Mouse (Mus musculus) embryo, embryonic 9.5 days (tissue): Measurements from ENCODE around the gene Map4k3.

Experiments used
- DNase-seq: peaks from one replicate; pipeline ENCODE4 v3.0.0-alpha.2; 2017; ENCODE audit errors: extremely low spot score

The Map4k3 gene

DNA sequence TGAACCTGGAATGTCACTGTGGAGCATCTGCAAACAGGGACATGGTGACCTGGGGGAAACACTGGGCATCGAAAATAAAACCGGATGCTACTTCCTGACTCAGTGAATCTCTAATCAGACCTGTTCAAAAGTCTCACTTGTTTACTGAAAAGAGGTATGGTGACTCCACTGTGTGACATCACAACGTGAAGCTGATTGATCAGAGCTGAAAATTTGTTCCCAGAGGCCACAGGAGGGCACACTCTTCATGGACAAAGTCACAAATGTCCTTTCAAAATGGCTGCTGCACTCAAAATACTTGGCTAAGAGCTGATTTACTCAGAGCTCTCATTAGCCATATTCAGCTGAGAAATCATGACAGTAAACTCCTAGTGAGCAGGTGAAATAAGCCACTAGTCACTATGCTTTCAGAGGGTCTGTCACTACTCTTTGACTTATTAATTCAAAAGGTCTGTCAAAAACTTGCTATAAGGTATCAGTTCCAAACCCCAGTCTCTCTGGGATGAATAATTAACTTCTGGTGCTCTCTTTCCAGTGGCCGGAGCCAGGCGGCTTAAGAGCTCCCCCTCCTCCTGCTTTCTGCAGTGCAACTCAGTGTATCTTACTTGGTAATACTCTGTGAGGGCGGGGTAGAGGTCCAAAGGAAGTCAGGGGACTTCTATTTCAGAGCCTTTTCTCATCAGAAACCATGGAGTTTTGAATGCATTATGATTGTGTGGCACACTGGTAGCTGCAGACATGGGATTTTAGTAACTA, 44.3 kb downstream of the Map4k3 start:
- peak; percentile 22 for DNase-seq

DNA sequence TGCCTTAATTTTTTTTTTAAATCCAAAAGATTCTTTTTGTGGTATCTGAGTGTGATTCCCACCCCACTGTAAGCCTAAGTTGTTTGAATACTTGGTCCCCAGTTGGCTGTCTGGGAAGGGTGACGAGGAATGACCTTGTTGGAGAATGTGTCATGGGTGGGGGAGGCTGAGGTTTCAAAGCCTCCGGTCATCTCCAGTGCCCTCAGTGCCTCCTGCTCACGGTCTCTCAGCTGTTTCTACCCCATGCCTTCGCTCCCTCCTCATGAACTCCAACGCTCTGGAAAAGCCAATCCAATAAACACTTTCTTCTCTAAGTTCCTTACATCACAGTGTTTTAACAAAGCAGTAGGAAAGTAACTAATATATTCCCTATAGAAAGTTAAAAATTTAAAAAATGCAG, 45.2 kb downstream of the Map4k3 start:
- DNase-seq = no peak

DNA sequence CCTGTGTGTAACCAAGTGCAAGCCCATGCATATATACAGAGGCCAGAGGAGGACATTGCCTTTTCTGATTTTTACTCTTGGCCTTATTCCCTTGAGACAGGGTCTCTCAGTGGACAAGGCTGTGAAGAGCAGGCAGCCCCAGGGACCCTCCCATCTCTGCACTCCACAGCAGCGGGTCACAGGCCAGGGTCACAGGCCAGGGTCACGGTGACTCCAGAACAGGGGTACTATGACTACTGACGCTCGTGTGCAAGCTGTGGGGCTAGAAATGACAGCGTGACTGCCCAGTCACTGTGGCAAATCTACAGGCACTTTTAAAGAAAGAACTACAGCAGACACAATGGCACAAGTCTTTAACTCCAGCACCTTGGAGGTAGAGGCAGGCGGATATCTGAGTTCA, 50.1 kb downstream of the Map4k3 start:
- peak; percentile 12 for DNase-seq

DNA sequence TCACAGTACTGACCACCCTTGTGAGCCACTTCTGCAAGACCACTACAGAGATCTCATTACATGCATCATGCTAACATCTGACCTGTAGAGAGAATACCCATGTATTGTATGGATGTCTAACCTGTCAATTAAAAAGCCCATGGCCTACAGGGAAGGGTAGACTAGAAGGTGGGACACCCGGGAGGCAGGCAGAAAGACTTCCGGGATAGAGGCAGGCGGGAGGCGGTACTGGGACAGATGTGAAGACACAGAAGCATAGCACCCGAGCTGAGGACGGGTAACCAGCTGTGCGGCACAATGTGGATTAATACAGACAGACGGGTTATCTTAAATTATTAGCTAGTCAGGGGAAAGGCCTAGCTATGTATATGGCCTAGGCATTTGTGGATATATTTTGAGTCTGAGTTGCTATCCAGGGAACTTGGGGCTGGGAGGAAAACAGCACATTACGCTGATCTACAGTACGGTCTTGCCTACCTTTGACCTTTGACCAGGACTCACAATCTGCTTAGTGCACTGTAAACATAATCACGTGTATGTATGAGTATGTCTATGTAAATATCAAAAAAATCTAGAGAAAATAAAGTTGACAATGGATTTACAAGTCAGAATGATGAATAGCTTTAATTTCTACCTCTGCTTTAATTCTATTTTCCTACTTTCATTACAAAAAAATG, 51.3 kb downstream of the Map4k3 start:
- DNase-seq = no peak

DNA sequence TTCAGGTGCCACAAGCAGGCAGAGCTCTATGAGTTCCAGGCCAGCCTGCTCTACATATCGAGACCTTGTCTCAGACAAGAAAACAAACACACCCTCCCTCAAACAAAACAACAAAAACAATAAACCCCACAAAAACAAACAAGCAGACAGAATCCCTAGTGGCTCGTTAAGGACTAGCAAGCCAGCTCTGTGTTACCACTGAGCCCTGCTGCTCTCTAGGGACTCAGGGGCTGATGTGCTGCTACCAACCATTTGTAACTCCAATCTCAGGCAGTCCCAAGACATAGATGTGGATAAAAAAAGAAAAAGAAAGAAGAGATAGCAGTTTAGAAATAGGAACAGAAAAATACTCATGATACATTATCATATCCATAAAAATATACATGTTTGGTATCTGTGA, 52.1 kb downstream of the Map4k3 start:
- DNase-seq = no peak

DNA sequence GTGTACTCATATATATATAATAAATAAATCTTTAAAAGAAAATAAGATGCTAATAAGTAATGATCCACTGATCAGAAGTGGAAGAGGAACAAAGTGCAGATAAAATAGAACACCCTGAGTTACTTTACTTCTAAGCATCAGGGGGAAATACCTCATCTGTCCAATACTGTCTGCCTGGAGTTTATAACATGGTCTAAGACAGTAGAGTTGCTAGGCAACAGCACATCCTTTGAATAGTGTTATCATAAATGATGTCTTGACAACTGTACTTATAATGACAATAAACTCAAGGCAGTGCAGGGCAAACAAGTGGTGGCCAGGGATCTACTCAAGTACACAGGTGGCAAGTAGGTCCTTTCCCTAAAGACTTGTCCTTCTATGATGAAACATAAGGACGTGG, 57.9 kb downstream of the Map4k3 start:
- no peak for DNase-seq

DNA sequence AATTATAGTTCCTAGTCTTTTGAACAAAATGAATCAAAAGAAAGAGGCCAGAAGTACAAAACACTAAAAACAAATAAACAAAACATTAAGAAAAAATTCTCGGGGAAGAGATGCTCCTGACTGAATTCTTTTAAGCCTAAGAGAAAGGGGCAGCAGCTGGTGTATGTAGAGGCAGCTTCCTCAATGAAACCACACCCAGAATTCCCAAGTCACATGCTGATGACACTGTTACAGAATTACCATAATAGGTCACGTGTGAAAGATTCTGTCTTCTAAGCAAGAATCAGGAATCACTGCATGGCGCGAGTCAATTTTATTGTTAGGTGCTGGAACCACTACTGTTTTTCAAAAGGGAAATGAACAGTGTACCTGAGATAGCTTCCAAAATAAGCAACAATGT, 64.7 kb downstream of the Map4k3 start:
- DNase-seq = no peak

DNA sequence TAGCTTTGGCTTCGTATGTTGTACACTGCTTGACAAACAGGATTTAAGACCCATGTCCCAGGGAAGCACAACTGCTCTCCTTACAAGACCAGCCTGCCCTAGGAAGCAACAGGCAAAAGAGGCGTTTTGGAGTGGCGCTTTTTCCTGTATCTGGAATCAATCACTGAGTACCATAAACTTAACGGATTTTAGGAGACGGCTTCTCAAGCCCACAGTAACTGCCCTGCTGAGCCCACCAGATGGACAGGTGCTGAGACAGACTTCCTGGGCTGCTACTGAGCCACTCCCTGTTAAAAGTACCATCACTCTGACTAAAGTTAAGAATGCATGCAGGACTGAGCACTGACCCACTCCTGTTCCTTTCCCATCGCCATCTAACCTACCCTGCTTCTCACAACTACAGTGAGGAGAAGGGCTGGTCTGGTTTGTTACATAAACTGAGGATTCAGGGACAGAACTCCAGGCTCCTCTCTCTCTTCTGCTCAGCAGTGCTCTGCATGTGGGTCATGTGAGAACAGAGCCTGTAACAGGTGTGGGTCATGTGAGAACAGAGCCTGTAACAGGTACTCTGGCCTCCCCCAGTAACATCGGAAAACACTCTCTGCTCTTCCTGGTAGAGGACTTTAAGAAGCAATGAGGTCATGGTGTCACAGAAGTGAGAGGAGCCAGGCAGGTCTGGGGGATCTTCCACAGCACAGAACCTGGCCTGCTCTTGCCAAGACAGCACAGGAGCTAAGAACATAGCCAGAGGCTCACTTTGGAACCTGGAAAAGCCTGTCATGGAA, 65.3 kb downstream of the Map4k3 start:
- no peak for DNase-seq

DNA sequence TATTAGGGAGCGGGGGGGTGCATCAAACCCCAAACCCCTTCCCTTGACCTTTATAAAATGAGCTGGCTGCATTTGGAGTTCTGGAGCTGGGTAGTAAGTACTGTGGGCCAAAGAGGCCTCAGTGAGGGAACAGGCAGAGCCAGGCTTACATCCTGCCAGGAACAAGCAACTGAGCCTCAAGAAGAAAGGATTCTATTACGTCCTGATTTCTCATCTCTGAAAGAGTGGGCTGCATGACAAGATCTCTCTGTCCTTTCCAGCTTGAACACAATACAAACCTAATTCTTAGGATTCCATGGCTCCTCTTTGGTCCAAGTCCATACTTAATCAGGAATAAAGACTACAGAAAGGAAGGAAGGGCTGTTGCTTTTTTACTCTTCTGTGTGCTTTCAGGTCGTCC, 66.4 kb downstream of the Map4k3 start:
- DNase-seq = no peak

DNA sequence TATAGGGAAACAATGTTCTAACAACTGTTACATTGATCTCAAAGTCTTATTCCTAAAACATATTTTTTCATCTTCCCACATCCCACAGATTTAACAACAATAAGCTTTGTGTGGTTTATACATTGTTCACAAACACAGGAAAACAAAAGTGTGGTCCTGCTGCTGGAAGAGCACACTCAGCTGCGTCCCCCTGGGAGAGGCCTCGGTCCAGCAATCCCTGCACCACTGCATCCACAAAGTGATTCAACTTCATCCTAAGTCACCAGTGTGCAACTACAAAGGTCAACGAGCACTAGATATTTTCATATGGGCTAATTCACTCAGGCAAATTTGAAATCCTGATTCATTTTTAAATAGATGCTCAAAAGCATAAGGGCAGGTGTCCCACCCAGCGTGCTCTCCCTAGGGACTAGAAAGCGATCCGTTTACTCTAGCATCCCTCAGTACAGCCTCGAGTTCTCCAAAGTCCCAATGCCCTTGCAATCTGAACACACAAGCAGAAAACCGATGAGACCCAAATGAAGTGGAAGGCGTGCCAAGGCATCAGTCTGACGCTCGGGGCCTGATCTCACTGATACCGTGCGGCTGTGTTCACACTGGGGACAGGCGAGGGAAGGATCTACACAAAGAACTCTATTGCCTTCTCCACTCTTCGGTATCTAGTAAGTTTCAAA, 67.4 kb downstream of the Map4k3 start:
- DNase-seq = no peak

DNA sequence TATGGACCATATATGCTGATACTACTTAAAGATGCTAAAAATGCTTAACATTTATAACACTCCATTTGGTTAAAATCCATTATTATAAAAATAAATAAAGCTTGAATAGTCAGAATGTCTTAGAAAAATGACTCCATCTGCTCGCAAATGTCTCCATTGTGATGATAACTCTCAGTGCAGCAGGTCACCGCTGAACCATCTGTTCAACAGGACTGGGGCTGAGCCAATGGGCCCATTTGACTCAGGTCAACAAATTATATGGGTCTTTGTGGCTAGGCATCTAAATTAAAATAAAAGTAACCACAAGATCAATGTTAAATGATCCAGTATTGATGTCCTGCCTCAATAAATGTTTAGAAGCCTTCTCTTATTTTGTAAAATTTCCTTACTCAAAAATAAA, 68.1 kb downstream of the Map4k3 start:
- no peak for DNase-seq

DNA sequence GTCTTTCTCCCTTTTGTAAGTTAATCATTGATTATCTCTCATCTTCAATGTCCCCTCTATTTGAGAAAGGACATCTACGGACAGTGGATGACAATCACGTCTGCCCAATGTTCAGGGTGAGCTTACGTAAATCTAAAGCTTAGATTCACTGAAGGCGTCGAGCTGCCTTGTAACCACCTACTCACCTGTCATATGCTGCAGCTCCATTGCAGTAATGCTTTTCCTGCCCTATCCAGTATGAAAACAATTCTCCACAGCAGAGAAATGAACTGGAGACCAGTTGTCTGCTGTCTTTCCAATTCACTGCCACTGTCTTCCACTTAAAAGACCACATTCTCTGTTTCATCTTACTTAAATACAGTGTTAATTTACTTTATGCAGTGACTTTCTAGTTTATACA, 68.5 kb downstream of the Map4k3 start:
- DNase-seq = no peak

DNA sequence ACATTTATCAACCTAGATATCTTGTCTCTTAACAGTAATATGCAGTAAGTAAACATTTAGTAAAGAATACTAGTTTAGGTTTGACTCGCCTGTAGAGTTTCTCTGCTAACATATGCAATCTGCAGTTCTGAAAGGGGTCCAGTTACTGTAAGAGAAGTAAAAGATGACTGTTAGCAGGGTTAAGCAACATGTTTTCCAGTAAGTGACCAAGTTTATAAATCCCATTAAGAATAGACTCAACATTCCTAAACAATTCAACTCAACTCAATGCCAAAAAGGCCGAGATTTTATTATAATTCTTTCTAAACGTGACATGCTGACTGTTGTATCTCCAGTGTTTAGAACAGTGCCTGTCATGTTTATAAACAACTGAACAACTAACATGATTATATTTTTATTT, 74.0 kb downstream of the Map4k3 start:
- DNase-seq = no peak

DNA sequence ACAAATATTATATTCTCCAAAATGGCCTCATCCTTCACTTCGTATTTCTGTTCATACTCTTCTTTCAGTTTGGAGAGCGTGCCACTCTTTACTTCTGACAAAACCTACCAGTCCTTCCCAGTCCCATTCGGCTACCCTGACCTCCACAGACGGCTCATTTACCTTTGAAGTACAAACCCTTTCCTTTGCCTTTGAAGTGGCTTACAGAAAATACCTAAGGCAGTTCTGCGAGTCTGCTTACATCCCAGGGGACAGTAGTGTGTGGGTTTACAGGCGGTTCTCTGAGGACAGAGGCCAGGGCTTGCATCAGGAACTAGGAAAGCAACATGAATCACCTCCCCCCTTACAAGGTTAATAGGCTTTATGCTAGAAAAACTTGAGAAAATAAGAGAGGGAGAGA, 75.5 kb downstream of the Map4k3 start:
- no peak for DNase-seq

DNA sequence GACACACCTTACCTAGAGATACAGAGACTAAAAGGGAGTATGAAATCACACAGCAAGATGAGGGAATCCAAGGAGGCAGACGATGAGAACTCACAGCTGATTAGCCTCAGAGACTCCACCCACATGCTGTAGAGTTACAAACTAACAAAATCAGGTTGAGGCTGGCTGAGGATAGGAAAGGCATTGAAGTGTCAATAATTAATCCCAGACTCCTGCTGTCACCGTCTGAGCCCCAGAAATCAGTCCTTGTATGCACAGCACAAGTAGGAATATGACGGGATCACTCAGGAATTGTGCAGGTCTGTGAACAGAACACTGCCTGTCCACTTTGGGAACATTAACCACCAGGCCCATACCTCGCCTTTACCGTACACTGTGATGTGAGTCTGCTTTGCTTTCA, 81.4 kb downstream of the Map4k3 start:
- no peak for DNase-seq

DNA sequence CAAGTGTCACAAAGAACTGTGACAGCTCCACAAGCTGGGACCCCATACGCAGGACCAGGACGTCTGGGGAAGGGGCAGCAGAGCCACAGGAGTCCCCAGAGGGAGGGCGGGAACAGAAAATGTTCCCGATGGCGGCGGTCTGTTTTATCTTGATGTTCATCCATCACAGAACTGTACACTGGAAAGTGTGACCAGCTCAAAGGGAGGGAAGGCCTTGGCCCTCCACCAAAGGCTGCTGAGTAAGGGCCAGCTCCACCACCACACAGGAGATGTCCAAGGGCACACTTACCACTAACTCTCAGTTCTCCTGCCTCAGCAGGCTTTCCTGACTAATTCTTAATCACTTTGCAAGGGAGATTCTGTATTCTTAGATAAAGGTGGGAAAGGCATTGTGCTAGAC, 82.2 kb downstream of the Map4k3 start:
- no peak for DNase-seq

DNA sequence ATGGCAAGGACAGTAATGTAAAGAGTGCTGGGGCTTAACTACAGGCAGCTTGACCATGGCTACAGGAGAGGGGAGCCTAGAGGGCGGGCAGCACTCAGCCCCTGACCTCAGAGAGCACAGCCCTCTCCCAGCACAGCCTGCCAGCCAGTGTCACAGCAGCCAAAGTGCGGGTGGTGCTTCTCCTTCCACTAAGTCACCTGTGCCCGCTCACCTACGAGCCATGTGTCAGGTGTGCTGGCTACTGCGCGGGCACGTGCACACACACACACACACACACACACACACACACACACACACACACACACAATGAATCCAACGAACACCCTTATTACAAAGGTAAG, 82.6 kb downstream of the Map4k3 start:
- DNase-seq = no peak

DNA sequence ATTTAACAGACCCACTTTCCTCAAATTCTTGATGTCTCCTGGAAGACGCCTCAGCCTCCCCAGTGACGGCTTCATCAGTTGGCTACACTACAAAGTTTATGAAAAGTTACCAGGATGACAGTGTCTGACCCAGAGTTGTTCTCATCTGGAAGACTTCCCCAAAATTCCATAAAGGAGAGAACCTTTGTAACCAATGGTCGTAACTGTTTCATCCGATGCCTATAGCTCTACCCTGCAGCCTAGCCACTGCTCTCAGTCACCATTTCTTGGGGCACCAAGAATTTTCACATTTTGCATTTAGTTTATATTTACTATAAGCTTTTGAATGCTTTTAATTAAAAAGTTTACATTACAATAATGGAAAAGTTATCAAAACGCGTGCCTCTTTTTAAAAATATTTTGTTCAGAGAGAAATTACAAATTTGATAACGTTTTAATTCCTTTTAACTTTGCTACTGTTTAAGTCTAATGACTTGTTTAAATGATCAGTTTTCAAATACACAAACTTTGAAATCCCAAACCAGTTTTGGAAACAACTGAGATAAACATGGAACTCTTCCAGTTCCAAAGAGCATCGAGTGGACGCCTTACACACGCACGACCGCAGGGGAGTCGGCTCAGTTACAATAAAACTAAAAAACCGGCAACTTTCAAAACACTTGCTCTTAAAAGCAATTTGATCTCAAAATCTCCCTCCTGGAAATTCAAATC, 83.1 kb downstream of the Map4k3 start:
- no peak for DNase-seq

DNA sequence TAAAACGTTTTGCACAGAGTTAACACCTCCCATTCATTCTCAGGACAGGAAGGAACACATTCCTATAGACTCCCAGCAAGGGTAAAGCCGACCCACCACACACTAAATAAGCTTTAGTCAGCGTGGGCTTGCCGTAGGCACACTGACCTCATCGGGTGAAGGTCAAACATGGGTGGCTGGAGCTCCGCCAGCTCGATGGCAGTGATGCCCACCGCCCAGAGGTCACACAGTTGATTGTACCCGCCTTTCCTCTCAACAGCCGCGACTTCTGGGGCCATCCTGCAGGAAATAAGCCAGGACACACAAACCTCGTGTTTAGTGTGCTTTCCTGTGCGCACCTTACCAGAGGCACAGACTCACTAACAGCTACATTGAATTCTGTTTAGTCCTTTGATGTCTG, 83.7 kb downstream of the Map4k3 start:
- DNase-seq = no peak

DNA sequence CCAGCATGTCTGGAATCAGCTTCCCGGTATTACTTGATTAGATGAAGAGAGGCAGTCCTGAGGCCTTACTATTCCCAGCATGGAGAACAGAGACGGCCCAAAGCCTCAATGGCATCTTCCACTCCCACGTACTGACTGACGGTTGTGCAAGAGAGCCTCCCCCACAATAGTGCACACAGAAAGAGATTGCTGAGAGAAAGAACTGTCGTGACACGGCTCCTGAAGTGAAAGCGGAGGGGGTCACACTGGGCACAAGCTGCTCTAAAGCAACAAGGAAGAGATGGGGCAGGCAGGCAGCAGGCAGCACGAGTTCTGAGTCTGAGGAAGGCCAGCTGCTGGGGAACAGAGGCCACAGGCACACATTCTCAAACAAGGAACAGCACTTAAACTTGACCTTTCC, 90.2 kb downstream of the Map4k3 start:
- no peak for DNase-seq

DNA sequence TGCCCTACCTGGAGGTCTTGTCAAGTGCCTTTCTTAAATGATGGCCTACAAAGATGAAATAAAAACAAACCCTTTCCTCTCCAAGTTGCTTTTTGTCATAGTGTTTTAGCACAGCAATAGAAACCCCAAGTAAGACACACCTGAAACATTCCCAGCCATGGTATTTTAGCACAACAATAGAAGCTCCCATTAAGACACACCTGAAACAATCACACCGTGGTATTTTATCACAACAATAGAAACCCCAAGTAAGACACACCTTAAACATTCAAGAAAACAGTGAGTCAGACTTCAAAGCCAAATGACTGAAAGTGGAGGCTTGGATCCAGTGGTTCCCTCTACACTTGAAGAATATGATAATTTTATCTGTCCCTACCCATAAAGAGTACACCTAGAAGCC, 92.5 kb downstream of the Map4k3 start:
- DNase-seq = no peak

DNA sequence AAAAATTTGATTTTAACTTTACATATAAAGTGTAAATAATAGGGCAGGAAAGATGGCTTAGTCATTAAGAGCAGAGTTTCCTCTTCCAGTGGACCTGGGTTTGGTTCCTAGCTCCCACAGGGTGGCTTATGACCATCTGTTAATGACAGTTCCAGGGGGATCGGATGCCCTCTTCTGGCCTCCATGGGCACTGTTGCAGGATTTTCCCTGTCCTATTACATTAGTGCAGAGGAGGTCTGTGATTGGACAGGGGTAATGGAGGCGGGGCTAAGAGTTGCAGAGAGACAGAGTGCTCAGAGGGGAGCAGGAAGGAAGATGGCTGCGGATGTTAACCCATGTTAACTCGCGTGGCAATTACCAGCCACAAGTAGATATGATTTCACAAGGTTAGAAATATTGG, 95.4 kb downstream of the Map4k3 start:
- DNase-seq = no peak
